Mouse (Mus musculus) MEL (cell line): ENCODE data around the gene Ddrgk1.
"Not testable (repeated sequence)": the region's sequence is repeated elsewhere in the genome, so short reads cannot be mapped to it uniquely, and the experiment has no call there.

Source experiments
- ELF1 ChIP-seq: IDR thresholded peaks from 2 replicates; pipeline ENCODE4 v1.6.1; 2014; ENCODE audit warnings: low read depth, mild to moderate bottlenecking, inconsistent platforms, low read length, improper control_type of control experiment, moderate library complexity
- EP300 ChIP-seq, 2 experiments: IDR thresholded peaks; 2 replicates each; pipeline ENCODE4 v1.6.1; 2011; ENCODE audit warnings: improper control_type of control experiment in 2 of 2, low read length in 2 of 2, low read depth in 1 of 2, mild to moderate bottlenecking in 1 of 2
- MAX ChIP-seq: IDR thresholded peaks from 2 replicates; pipeline ENCODE4 v1.6.1; 2011; ENCODE audit warnings: low read length, improper control_type of control experiment
- TCF12 ChIP-seq: IDR thresholded peaks from 2 replicates; pipeline ENCODE4 v1.6.1; 2014; ENCODE audit warnings: low read depth, mild to moderate bottlenecking, inconsistent platforms, low read length, improper control_type of control experiment, moderate library complexity

DNA sequence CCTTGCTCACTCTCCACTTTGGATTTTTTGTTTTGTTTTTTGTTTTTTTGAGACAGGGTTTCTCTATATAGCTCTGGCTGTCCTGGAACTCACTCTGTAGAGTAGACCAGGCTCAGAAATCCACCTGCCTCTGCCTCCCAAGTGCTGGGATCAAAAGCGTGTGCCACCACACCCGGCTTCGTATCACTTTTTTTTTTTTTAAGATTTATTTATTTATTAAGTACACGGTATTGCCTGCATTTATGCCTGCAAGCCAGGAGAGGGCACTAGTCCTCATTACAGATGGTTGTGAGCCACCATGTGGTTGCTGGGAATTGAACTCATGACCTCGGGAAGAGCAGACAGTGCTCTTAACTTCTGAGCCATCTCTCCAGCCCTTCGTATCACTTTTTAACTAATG, 15.4 kb downstream of the Ddrgk1 start:
- TF ChIP-seq MAX; EP300 (IDR thresholded peaks at IDR 0.05; ENCODE audit: low read depth in 1 of 2, low read length in 2 of 2); TCF12; ELF1: not testable (repeated sequence)
